Mouse (Mus musculus) adrenal gland, postnatal 25 days (tissue): ENCODE measurements around the gene Rtl9. TPM values are rescaled to one million over a fixed set of nuclear protein-coding genes. Genes with fewer than 3 reads are reported as not detected.

ENCODE experiments used
- total RNA-seq: library from RNA; stranded (reverse); gene quantifications from 2 replicates; pipeline ENCODE4 v1.2.3, GENCODE M21; 2021

Rtl9 gene
- total RNA-seq, 1 experiment from 2014 or later = not detected

Other genes with a start within 250 kb of the Rtl9 start
- 10.7 and 12.0 TPM in 2 replicates for gene Ammecr1, start 132.9 kb upstream of the Rtl9 start, total RNA-seq